Mouse (Mus musculus) bone marrow, adult 2 months (tissue): Measurements from ENCODE around the gene Chst4. TPM values are rescaled to one million over a fixed set of nuclear protein-coding genes. Genes with fewer than 3 reads are reported as not detected.

Source experiments
- H3K27ac ChIP-seq: fragments of 200-500 bp; 2 replicates; pipeline ENCODE4 v1.5.1; 2012; ENCODE audit warnings: low read depth, mild to moderate bottlenecking, control low read depth, inconsistent platforms, low read length; ENCODE audit not compliant: control insufficient read depth, poor library complexity, insufficient read depth
- H3K4me1 ChIP-seq: fragments of 200-500 bp; 2 replicates; pipeline ENCODE4 v1.6.1; 2011; ENCODE audit warnings: low read length; ENCODE audit not compliant: control insufficient read depth, insufficient read depth
- H3K4me3 ChIP-seq: fragments of 200-500 bp; replicated peaks from 2 replicates; pipeline ENCODE3; 2011; ENCODE audit warnings: mild to moderate bottlenecking, low read depth, low read length, control low read depth; ENCODE audit not compliant: control insufficient read depth
- CTCF ChIP-seq: fragments of 200-500 bp; IDR thresholded peaks from 2 replicates; pipeline ENCODE4 v1.5.1; 2011; ENCODE audit warnings: low read length, control low read depth; ENCODE audit not compliant: control insufficient read depth, insufficient read depth
- POLR2A ChIP-seq: fragments of 200-500 bp; IDR thresholded peaks from 2 replicates; pipeline ENCODE4 v1.6.1; 2011; ENCODE audit warnings: low read depth, mild to moderate bottlenecking, control low read depth, low read length, borderline replicate concordance; ENCODE audit not compliant: control insufficient read depth
- WGBS: fragments of 180-500 bp; shearing (Covaris S2); methylation state at CpG from one replicate; pipeline ENCODE4 v1.1.7; 2018; 5-methylcytosine and 5-hydroxymethylcytosine counted together
- polyA plus RNA-seq: library from polyadenylated mRNA; stranded (reverse); fragments of >200 nt; gene quantifications from 2 replicates; pipeline ENCODE4 v1.2.4, GENCODE M21; 2011; ENCODE audit warnings: low replicate concordance; ENCODE audit not compliant: missing spikeins, insufficient read depth, insufficient read length

Gene Chst4
- polyA plus RNA-seq, 1 experiment = not detected

DNA sequence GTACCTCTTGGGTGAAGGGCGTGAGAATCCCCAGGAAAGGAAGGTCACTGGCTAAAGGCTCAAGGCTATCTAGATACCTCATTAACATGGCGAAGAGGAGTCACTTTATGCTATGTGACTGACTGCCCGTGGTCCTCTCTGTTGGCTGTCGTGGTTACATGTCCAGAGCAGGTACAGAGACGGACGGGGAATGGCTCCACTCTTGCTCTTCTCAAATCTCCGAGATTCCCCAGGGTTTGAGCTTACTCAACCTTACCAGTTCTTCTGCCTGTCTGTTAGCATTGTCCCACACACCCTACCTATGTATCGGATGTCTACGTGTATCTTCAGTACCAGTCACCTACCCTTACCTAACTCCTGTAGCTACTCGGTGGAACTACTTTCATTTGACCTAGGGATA lies 39.6 kb downstream of the Chst4 start:
- TF ChIP-seq POLR2A (no peak), CTCF (no peak)
- H3K4me1 ChIP-seq = no peaks in the 10 kb centered on the region
- 75% methylated on average over 10 of the region's 10 CpGs for WGBS

DNA sequence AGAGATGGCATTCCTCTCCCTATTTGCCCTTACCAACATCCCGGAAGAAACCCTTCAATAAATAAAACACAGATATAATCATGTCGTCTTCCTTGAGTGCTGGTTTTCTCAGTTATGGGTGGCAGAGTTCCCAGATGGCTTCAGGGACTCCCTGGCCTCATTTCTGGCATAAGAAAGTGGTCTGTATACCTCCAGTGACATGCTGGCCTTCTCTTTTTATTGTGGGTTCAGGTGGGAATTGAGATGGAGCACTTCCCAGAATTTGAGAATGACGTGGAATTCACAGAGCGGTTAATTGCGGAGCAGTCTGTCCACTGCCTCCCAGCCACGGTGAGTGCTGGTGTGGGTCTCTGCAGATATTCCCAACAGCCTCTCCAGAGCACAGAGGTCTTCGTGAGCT lies 41.5 kb downstream of the Chst4 start:
- WGBS = 77% methylated on average over 7 of the region's 7 CpGs
- no peak overlapping the region for H3K27ac ChIP-seq
- no peaks in the 10 kb centered on the region; the same call in 1 of the 2 replicates for H3K4me1 ChIP-seq
- H3K4me3 ChIP-seq = no peak overlapping the region
- TF ChIP-seq CTCF = no peak
- no peak for TF ChIP-seq POLR2A

More for the DNA sequence above, 39.6 kb downstream of the Chst4 start:
- H3K27ac ChIP-seq = no peak overlapping the region
- no peak overlapping the region for H3K4me3 ChIP-seq

DNA sequence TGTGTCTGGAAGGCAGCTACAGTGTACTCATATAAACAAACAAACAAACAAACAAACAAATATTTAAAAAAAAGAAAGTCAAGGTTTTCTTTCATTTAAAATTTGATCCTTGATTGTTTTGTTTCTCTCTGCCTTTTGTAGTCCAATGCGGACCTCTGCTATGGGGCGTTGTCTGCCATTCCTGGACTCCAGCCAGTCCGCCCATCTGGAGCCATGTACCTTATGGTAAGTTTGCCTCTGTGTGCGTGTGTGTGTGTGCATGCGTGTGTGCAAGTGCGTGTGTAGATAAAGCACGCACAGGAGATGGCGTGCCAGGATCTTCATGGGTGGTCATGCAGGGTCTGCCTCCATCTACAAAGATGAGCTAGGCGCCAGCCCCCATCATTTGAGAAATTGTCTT lies 42.2 kb downstream of the Chst4 start:
- WGBS = 87% methylated on average over 9 of the region's 9 CpGs
- H3K4me3 ChIP-seq = no peak overlapping the region
- TF ChIP-seq POLR2A (no peak), CTCF (no peak)
- H3K4me1 ChIP-seq = no peaks in the 10 kb centered on the region; the same call in 1 of the 2 replicates
- no peak overlapping the region for H3K27ac ChIP-seq

DNA sequence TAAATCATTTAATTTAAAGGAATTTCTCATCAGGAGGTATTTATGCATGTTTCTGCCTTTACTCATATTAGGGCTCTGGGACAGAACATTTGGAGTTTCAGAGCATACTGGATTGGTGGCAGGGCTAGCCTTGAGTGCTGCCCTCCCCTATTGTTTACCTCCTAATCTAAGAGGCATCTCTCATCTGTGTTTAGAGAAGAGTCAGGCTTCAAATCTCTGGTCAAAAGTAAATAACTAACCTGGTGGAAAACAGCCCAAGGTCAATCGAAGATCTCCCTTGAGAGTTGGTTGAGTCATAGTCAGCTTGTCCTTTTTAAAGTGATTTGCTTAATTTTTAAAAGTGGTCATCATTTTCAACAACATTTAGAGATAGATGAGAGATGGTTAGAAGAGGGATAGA lies 46.6 kb downstream of the Chst4 start:
- TF ChIP-seq POLR2A = no peak
- no peak for TF ChIP-seq CTCF
- 67% methylated on average over 1 of the region's 1 CpGs for WGBS
- no peak overlapping the region for H3K27ac ChIP-seq

DNA sequence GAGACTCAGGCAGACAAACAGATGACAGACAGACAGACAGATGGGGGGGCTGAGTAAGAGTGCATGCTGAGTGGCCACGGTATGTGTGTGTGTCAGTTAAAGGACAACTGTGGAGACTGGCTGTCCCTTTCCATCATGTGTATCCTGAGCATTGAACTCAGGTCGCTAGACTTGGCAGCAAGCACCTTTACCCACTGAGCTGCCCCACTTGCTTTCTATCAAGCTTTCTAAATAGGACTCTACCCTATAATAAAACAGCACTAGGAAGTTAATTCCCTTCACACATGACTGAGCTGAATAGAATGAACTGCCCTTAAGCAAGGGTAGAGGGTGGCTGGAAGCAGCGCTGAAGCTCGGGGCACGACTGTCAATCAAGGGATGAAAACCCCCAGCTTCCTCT lies 47.4 kb downstream of the Chst4 start:
- TF ChIP-seq POLR2A (no peak), CTCF (no peak)
- no peak overlapping the region for H3K4me3 ChIP-seq
- 83% methylated on average over 5 of the region's 5 CpGs for WGBS
- H3K27ac ChIP-seq = no peak overlapping the region
- H3K4me1 ChIP-seq = no peaks in the 10 kb centered on the region; the same call in 1 of the 2 replicates

More for the DNA sequence above, 46.6 kb downstream of the Chst4 start:
- Histone ChIP-seq H3K4me1 (no peaks in the 10 kb centered on the region; the same call in 1 of the 2 replicates), H3K4me3 (no peak overlapping the region)

DNA sequence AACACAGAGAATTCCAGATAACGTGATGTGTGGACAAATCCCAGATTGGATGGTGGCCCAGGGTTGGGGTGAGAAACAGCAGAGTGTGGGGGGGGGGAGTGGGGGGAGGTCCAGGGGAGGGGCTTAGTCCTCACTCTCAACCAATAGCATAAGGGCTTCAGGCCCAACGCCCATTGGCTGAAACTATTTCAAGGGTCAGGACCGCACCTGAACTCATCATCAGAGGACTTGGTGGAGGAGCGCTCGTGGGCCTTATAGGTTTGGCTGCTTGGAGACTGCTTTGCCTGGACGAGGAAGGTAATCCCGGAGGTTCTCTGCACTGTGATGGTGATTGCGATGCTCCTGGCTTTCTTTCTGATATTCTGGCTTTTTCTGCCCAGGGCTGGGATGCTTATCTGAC lies 49.3 kb downstream of the Chst4 start, which contains the start of gene Tat:
Tat (plus strand) TSS at position 214 of the 400 bp plus-strand sequence.
- Histone ChIP-seq H3K4me3 (no peak within 1 kb of the TSS), H3K27ac (no peak within 1 kb of the TSS), H3K4me1 (no peaks in the 10 kb centered on the region; the same call in 1 of the 2 replicates)
- 80% methylated on average over 8 of the region's 8 CpGs for WGBS
- TF ChIP-seq POLR2A (no peak), CTCF (no peak)

DNA sequence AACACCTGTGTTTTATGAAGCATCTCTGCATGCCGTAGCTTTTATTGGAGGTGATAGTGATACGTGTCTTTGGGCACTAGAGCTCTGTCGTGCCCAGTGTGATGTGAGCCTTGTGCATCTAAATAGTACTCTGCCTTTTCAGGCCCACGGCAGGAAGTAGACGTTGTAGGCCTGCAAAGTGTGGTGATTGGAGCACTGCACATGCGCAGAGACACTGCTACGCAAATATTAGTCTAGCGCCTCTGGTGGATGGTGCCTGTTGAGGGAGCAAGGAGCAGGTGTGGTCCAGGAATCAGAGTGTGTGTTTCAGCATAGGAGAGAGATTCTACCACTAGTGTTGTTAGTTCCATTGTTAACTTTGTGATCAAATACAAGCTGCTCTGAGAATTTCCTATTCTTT lies 50.4 kb downstream of the Chst4 start:
- TF ChIP-seq POLR2A (no peak), CTCF (no peak)

DNA sequence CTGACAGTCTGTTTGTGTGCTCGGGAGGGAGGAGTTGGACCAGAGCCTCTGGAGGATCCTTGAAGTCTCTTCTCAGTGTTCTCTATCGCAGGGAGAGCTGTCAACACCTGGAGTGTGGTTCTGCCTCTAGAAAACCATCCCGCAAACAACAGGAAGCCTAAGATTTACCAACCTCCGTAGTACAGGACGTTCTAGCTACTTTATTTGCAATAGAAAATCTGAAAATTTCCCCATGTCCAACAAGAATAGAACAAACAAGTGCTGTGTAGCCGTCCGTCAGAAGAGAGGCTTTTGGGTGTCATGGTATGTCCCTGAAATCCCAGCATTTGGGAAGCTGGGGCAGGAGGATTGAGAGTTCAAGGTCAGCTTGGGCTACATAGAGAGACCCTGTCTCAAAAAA lies 51.8 kb downstream of the Chst4 start:
- H3K4me1 ChIP-seq = no peaks in the 10 kb centered on the region
- TF ChIP-seq POLR2A (no peak), CTCF (no peak)
- no peak overlapping the region for H3K4me3 ChIP-seq
- 75% methylated on average over 7 of the region's 7 CpGs for WGBS
- no peak overlapping the region for H3K27ac ChIP-seq

More for the DNA sequence above, 50.4 kb downstream of the Chst4 start:
- H3K4me1 ChIP-seq = no peaks in the 10 kb centered on the region; the same call in 1 of the 2 replicates
- WGBS = 84% methylated on average over 8 of the region's 8 CpGs
- H3K4me3 ChIP-seq = no peak overlapping the region
- H3K27ac ChIP-seq = no peak overlapping the region

DNA sequence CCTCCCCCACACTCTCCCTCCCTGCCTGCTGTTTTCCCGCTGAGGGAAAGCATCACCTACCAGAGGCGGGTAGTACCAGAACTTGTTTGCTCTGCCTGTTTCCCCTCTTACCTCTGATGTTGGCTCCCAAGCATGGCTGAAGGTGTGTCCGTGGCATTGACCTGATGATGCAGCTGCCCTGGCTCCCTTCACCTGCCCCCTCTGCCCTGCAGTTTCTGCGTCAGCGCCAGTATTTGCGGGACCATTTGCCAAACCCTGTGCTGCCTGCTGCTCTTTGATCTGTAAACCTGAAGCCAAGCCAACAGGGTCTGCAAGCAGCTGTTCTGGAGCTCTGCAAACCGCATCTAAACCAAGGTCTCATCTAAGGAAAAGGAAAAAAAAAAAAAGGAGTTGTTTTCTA lies 53.2 kb downstream of the Chst4 start:
- TF ChIP-seq POLR2A (no peak), CTCF (no peak)
- Histone ChIP-seq H3K27ac (no peak overlapping the region), H3K4me1 (no peaks in the 10 kb centered on the region), H3K4me3 (no peak overlapping the region)
- 66% methylated on average over 7 of the region's 7 CpGs for WGBS

DNA sequence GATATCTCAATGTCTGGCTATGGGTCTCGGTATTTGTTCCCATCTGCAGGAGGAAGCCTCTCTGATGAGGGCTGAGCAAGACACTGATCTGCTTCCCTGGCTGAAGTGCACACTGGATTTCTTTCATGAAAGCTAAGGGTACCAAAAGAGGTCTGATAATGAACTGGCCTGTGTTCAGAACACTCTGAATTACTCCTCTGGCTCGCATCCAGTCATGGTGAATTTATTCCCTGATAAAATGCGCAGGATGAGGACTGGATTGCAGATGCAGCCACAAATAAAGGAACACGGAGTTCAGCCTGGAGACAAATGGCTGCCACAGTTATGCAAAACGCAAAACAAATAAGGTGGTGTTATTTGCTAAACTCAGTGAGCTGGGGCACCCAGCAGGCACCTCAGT lies 55.6 kb downstream of the Chst4 start:
- 64% methylated on average over 5 of the region's 5 CpGs for WGBS
- Histone ChIP-seq H3K27ac (no peak overlapping the region), H3K4me3 (no peak overlapping the region), H3K4me1 (no peaks in the 10 kb centered on the region)
- no peak for TF ChIP-seq CTCF
- TF ChIP-seq POLR2A = no peak
